Mouse (Mus musculus) limb, embryonic 13.5 days (tissue): ENCODE data around the gene Pfn1. TPM values are rescaled to one million over a fixed set of nuclear protein-coding genes. Genes with fewer than 3 reads are reported as not detected.

Experiments
- ATAC-seq: fragments of 200-750 bp; cut with Nextera tagmentation; 2 replicates; pipeline ENCODE4 v1.8.0; 2017; ENCODE audit warnings: low read depth, moderate number of reproducible peaks, moderate TSS enrichment; ENCODE audit not compliant: low FRiP score
- H3K27ac ChIP-seq: fragments of 300-500 bp; sonication (generic); 2 replicates; pipeline ENCODE4 v1.5.1; 2015; ENCODE audit warnings: inconsistent platforms, mild to moderate bottlenecking, moderate library complexity
- H3K27me3 ChIP-seq: fragments of 300-500 bp; sonication (generic); 2 replicates; pipeline ENCODE4 v1.6.1; 2015; ENCODE audit warnings: mild to moderate bottlenecking, inconsistent platforms
- H3K36me3 ChIP-seq: fragments of 300-500 bp; sonication (generic); 2 replicates; pipeline ENCODE4 v1.6.1; 2015; ENCODE audit warnings: inconsistent platforms, mild to moderate bottlenecking, moderate library complexity
- H3K4me1 ChIP-seq: fragments of 300-500 bp; sonication (generic); 2 replicates; pipeline ENCODE4 v1.6.1; 2015; ENCODE audit warnings: inconsistent platforms
- H3K4me2 ChIP-seq: fragments of 300-500 bp; sonication (generic); replicated peaks from 2 replicates; pipeline ENCODE4 v1.6.1; 2015; ENCODE audit warnings: inconsistent platforms, mild to moderate bottlenecking, moderate library complexity
- H3K4me3 ChIP-seq: fragments of 300-500 bp; sonication (generic); 2 replicates; pipeline ENCODE4 v1.5.1; 2015; ENCODE audit warnings: moderate library complexity, mild to moderate bottlenecking, inconsistent platforms
- H3K9ac ChIP-seq: fragments of 300-500 bp; sonication (generic); 2 replicates; pipeline ENCODE4 v1.6.1; 2015; ENCODE audit warnings: mild to moderate bottlenecking, inconsistent platforms
- H3K9me3 ChIP-seq: fragments of 300-500 bp; sonication (generic); 2 replicates; pipeline ENCODE4 v1.6.1; 2016; ENCODE audit warnings: inconsistent platforms
- WGBS: fragments of 180-500 bp; shearing (Covaris S2); methylation state at CpG from one replicate; pipeline ENCODE4 v1.1.7; 2015; 5-methylcytosine and 5-hydroxymethylcytosine counted together
- polyA plus RNA-seq: library from polyadenylated mRNA; unstranded; fragments of >200 nt; fragmentation: Nextera tagmentation; extraction: Ambion mirVana; gene quantifications from 2 replicates; pipeline ENCODE4 v1.2.1, GENCODE M21; 2015

Gene Pfn1
- polyA plus RNA-seq, 1 experiment from 2014 or later: 1,674 TPM

GRCm38 (mm10) chr11:70687601-70688199 lies 33.3 kb upstream of the Pfn1 start, which contains the start of gene Camta2:
Camta2 (minus strand) TSS chr11:70688105.
- Histone ChIP-seq H3K27me3 (no peaks in the 10 kb centered on the region), H3K36me3 (peaks cover 29% of the 10 kb centered on the region), H3K4me2 (peak within 1 kb of the TSS; percentile 87), H3K9ac (peak within 1 kb of the TSS; percentile 86), H3K4me1 (peaks cover 24% of the 10 kb centered on the region), H3K27ac (peak within 1 kb of the TSS; percentile 86), H3K9me3 (no peaks in the 10 kb centered on the region), H3K4me3 (peak within 1 kb of the TSS; percentile 86)
- under 1% methylated on average over 54 of the region's 55 CpGs for WGBS
- ATAC-seq: peak; percentile 83

DNA sequence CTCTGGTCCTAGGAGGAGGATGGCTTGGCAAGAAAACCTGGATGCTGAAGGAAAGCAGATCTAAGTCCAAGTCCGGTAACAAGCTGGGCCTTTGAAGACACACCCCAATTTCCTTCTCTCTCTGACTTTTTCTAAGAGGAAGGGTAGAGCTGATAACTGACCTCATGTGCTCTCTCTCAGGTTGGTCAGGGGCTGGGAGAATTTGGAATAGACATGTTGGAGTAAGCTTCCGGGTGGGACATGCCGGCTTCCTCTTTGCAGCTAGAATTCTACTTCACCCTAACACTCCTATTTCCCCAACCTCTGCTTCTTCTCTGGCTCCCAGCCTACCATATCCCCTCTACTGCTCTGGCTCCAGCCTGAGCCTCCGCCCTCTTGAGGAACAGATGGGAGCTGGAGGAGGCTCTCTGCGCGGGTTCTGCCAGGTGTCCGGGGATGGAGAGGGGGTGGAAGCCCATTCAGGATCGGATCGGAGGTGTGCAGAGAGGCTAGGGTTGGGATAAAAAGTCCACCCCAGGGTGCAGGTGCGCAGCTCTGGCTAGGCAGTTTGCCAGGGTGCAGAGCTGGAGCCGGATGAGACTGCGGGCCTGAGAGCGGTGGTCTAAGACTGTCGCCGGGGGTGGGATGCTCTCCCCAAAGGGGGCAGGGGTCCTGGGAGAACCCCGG lies 32.6 kb upstream of the Pfn1 start:
- WGBS: 3% methylated on average over 16 of the region's 16 CpGs
- Histone ChIP-seq H3K9me3 (no peaks in the 10 kb centered on the region), H3K27ac (peak overlapping the region; percentile 86), H3K4me1 (peaks cover 27% of the 10 kb centered on the region), H3K9ac (peak overlapping the region; percentile 86), H3K27me3 (no peaks in the 10 kb centered on the region), H3K4me3 (peak overlapping the region; percentile 86), H3K4me2 (peak overlapping the region; percentile 87), H3K36me3 (peaks cover 35% of the 10 kb centered on the region)
- peak; percentile 68 for ATAC-seq

GRCm38 (mm10) chr11:70683640-70684039 lies 29.2 kb upstream of the Pfn1 start:
- WGBS: 91% methylated on average over 5 of the region's 5 CpGs
- Histone ChIP-seq H3K27me3 (no peaks in the 10 kb centered on the region), H3K36me3 (peaks cover 63% of the 10 kb centered on the region), H3K9me3 (no peaks in the 10 kb centered on the region), H3K4me3 (no peak overlapping the region), H3K9ac (no peak overlapping the region), H3K4me1 (peaks cover 24% of the 10 kb centered on the region), H3K4me2 (no peak overlapping the region), H3K27ac (no peak overlapping the region)
- ATAC-seq: no peak

DNA sequence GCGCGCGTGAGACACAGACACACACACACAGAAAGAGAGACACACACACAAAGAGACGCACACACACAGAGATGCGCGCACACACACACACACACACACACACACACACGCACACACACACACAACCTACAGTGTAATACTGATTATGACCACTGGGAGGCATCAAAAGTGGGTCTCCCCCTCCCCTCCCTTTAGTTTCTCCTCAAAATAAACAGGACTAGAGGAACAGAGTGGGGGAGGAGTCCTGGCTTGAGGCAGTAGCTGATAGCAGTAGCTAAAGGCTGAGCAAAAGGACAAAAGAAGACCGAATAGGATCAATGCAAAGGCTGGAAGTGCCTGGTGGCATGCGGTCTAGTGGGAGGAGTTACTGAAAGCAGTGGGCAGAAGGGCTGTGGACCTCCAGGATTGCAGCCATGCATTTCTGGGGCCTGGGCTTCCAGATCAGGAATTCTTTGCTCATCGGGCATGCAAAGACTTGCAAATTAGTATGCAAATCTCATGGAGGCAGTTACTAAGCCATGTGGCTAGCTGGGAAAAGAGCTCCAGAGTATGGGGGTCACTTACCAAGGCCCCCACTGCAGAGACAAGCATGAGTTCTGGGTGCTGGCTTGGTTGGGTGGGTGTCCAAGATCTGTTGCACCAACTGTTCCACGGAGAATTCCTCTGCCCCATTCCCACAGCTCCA lies 27.6 kb upstream of the Pfn1 start:
- 19% methylated on average over 11 of the region's 11 CpGs for WGBS
- ATAC-seq: 0 out of 2 replicates have a peak, but pooled peaks have one; percentile 32
- H3K27me3 ChIP-seq: no peaks in the 10 kb centered on the region
- H3K4me3 ChIP-seq: no peak overlapping the region
- peaks cover 15% of the 10 kb centered on the region for H3K4me1 ChIP-seq
- peaks cover 70% of the 10 kb centered on the region for H3K36me3 ChIP-seq
- 0 out of 2 replicates have a peak overlapping the region, but pooled peaks have one; percentile 19 for H3K9ac ChIP-seq
- no peak overlapping the region for H3K27ac ChIP-seq
- no peaks in the 10 kb centered on the region for H3K9me3 ChIP-seq
- no peak overlapping the region for H3K4me2 ChIP-seq

GRCm38 (mm10) chr11:70681170-70681569 lies 26.7 kb upstream of the Pfn1 start:
- Histone ChIP-seq H3K4me1 (peaks cover 6% of the 10 kb centered on the region), H3K36me3 (peaks cover 78% of the 10 kb centered on the region), H3K27me3 (no peaks in the 10 kb centered on the region), H3K9me3 (no peaks in the 10 kb centered on the region), H3K27ac (no peak overlapping the region), H3K9ac (no peak overlapping the region), H3K4me3 (no peak overlapping the region), H3K4me2 (no peak overlapping the region)
- ATAC-seq: no peak
- 63% methylated on average over 12 of the region's 12 CpGs for WGBS

DNA sequence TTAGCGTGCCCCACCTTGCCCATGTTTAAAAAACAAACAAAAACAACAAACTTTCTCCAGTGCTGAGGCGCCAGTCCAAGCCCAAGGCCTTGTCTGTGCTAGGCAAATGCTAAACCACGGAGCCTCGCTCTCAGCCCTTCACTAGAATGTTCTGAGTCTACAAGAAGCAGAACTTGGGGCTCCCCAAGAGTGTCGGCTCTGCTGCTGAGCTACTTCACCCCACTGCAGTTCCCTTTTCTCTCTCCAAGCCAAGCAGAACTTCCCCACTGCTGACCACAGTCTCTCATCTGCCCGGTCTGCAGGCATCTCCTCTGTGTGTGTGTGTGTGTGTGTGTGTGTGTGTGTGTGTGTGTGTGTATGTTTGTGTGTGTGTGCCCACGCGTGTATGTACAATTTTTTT lies 25.4 kb upstream of the Pfn1 start:
- Histone ChIP-seq H3K4me2 (no peak overlapping the region), H3K36me3 (peaks cover 83% of the 10 kb centered on the region), H3K9ac (no peak overlapping the region), H3K27me3 (no peaks in the 10 kb centered on the region), H3K4me3 (no peak overlapping the region), H3K9me3 (no peaks in the 10 kb centered on the region), H3K27ac (no peak overlapping the region), H3K4me1 (peaks cover 5% of the 10 kb centered on the region; the same call in 1 of the 2 replicates)
- WGBS: 94% methylated on average over 5 of the region's 8 CpGs
- no peak for ATAC-seq

DNA sequence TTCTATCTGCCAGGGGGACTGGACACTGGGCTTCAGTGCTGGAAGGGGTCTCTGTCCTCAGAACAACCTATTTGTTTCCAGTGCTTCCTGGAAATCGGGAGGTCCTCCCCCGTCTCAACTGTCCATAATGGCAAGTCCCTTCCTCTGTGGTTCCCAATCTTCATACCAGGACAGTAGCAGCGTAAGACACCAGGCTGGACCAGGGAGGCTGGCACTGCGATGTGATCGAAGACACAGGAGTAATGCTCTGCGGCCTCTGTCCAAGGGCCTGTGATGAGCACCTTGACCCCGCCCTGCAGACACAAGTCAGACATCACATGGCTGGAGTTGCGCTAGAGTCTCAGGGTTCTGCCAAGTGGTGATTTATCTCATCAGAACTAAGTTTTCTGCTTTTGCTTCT lies 24.9 kb upstream of the Pfn1 start:
- peaks cover 84% of the 10 kb centered on the region for H3K36me3 ChIP-seq
- ATAC-seq: no peak
- H3K4me3 ChIP-seq: no peak overlapping the region
- H3K27ac ChIP-seq: no peak overlapping the region
- no peaks in the 10 kb centered on the region for H3K9me3 ChIP-seq
- peaks cover 5% of the 10 kb centered on the region; the same call in 1 of the 2 replicates for H3K4me1 ChIP-seq
- WGBS: 94% methylated on average over 8 of the region's 8 CpGs
- no peak overlapping the region for H3K4me2 ChIP-seq
- no peak overlapping the region for H3K9ac ChIP-seq
- no peaks in the 10 kb centered on the region for H3K27me3 ChIP-seq

GRCm38 (mm10) chr11:70678576-70678975 lies 24.1 kb upstream of the Pfn1 start:
- no peak for ATAC-seq
- Histone ChIP-seq H3K36me3 (peaks cover 84% of the 10 kb centered on the region), H3K4me3 (no peak overlapping the region), H3K4me1 (peaks cover 5% of the 10 kb centered on the region; the same call in 1 of the 2 replicates), H3K27ac (no peak overlapping the region), H3K27me3 (no peaks in the 10 kb centered on the region), H3K9ac (no peak overlapping the region), H3K4me2 (no peak overlapping the region), H3K9me3 (no peaks in the 10 kb centered on the region)
- WGBS: 67% methylated on average over 2 of the region's 2 CpGs

GRCm38 (mm10) chr11:70678092-70678491 lies 23.6 kb upstream of the Pfn1 start:
- ATAC-seq: no peak

DNA sequence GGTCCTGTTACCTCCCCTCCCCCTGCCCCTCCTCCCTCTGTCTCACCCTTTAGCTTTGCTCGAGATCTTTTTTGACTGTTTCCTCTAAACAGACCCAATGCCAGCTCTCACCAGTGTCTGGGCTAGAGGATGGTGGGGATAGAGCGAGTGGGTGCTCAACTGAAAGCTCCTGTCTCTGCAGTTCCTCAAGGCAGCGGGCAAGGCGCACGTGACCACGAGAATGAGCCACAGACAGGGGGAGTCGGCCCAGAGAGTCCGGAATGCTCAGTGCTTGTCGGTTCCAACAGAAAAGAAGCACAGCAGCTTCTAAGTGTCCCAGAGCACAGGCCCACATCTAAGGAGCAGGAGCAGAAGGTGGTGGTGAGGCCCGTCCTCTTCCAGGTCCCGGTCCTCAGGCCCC lies 20.1 kb upstream of the Pfn1 start:
- Histone ChIP-seq H3K36me3 (peaks cover 73% of the 10 kb centered on the region), H3K27me3 (no peaks in the 10 kb centered on the region), H3K9me3 (no peaks in the 10 kb centered on the region), H3K4me2 (no peak overlapping the region), H3K27ac (no peak overlapping the region), H3K4me1 (peaks cover 14% of the 10 kb centered on the region), H3K4me3 (no peak overlapping the region), H3K9ac (no peak overlapping the region)
- no peak for ATAC-seq
- 78% methylated on average over 11 of the region's 11 CpGs for WGBS

More at GRCm38 (mm10) chr11:70678092-70678491, 23.6 kb upstream of the Pfn1 start:
- Histone ChIP-seq H3K4me1 (peaks cover 5% of the 10 kb centered on the region; the same call in 1 of the 2 replicates), H3K9ac (no peak overlapping the region), H3K36me3 (peaks cover 80% of the 10 kb centered on the region), H3K9me3 (no peaks in the 10 kb centered on the region), H3K27me3 (no peaks in the 10 kb centered on the region), H3K27ac (no peak overlapping the region), H3K4me3 (no peak overlapping the region), H3K4me2 (no peak overlapping the region)
- 82% methylated on average over 9 of the region's 9 CpGs for WGBS

GRCm38 (mm10) chr11:70674014-70674413 lies 19.6 kb upstream of the Pfn1 start:
- H3K4me2 ChIP-seq: no peak overlapping the region
- peaks cover 68% of the 10 kb centered on the region for H3K36me3 ChIP-seq
- no peak overlapping the region for H3K9ac ChIP-seq
- ATAC-seq: no peak
- no peaks in the 10 kb centered on the region for H3K27me3 ChIP-seq
- H3K9me3 ChIP-seq: no peaks in the 10 kb centered on the region
- 78% methylated on average over 6 of the region's 6 CpGs for WGBS
- H3K4me3 ChIP-seq: no peak overlapping the region
- H3K4me1 ChIP-seq: peaks cover 14% of the 10 kb centered on the region
- H3K27ac ChIP-seq: no peak overlapping the region
